Mouse (Mus musculus) urinary bladder, postnatal 0 days (tissue): Measurements from ENCODE around the gene Impdh2. TPM values are rescaled to one million over a fixed set of nuclear protein-coding genes. Genes with fewer than 3 reads are reported as not detected.

Experiments used
- microRNA counts: library from miRNA; unstranded; fragments of <30 nt; microRNA quantifications from one replicate; lab custom pipeline; 2016
- microRNA-seq: library from miRNA; unstranded; fragments of <30 nt; microRNA quantifications from one replicate; pipeline ENCODE4, GENCODE M21; 2016
- polyA plus RNA-seq: library from polyadenylated mRNA; unstranded; fragments of >200 nt; fragmentation: Nextera tagmentation; extraction: Ambion mirVana; gene quantifications from 2 replicates; pipeline ENCODE4 v1.2.1, GENCODE M21; 2015

Gene Impdh2
- polyA plus RNA-seq, result 69.2 and 70.6 TPM in 2 replicates

GRCm38 (mm10) chr9:108560227-108560841 is at the start of gene Impdh2:
Gene Impdh2 (plus strand): TSS chr9:108560286.

GRCm38 (mm10) chr9:108516380-108517251 is 43.5 kb upstream of the Impdh2 start, which contains the start of gene Qrich1:
Gene Qrich1 (plus strand): TSS chr9:108516806.

GRCm38 (mm10) chr9:108566815-108567776 is 7.0 kb downstream of the Impdh2 start, which contains the start of gene Ndufaf3:
Gene Ndufaf3 (minus strand): TSS chr9:108567434.

GRCm38 (mm10) chr9:108569381-108570206 is 9.5 kb downstream of the Impdh2 start, which contains the start of gene Dalrd3:
Gene Dalrd3 (plus strand): TSS chr9:108569886.

GRCm38 (mm10) chr9:108578545-108579343 is 18.7 kb downstream of the Impdh2 start, which contains the start of gene Wdr6:
Gene Wdr6 (minus strand): TSS chr9:108578739.

GRCm38 (mm10) chr9:108596998-108597764 is 37.1 kb downstream of the Impdh2 start, which contains the start of gene P4htm:
Gene P4htm (minus strand): TSS chr9:108597667.

MicroRNA genes within 50 kb of the gene (microRNA counts, 519-probe panel; counts per million panel counts)
- microRNA mmu-miR-191 (lab: Ali Mortazavi, UCI) (3,760 counts per million, percentile 66 among the panel's probes with 10 or more counts), microRNA mmu-miR-425 (lab: Ali Mortazavi, UCI) (3,283 counts per million, percentile 53 among the panel's probes with 10 or more counts)

Small RNA genes lying within 50 kb of the gene (microRNA-seq; reads per million reads assigned to microRNA genes)
- not detected for gene Gm24083
- gene Mir191, result not detected
- 2,407 reads per million, percentile 82 among the genes with 10 or more reads in this experiment for gene Mir425

Other genes starting within 250 kb of the Impdh2 start
- gene Gpx1, start 221.4 kb upstream of the Impdh2 start, polyA plus RNA-seq, result 814 and 969 TPM in 2 replicates
- 58.2 and 60.8 TPM in 2 replicates for gene Usp4, start 212.4 kb upstream of the Impdh2 start, polyA plus RNA-seq
- 0.11 and 0.19 TPM in 2 replicates for gene 1700102P08Rik, start 167.5 kb upstream of the Impdh2 start, polyA plus RNA-seq
- 0.29 and 0.34 TPM in 2 replicates for gene Ccdc36, start 131.8 kb upstream of the Impdh2 start, polyA plus RNA-seq
- gene BC048562, start 123.8 kb upstream of the Impdh2 start, polyA plus RNA-seq, result not detected in 2 replicates
- 34.8 and 36.1 TPM in 2 replicates for gene Ccdc71, start 99.8 kb upstream of the Impdh2 start, polyA plus RNA-seq
- gene Klhdc8b, start 98.7 kb upstream of the Impdh2 start, polyA plus RNA-seq, result 33.7 and 35.9 TPM in 2 replicates
- gene Lamb2, start 80.5 kb upstream of the Impdh2 start, polyA plus RNA-seq, result 44.4 and 47.7 TPM in 2 replicates
- gene Usp19, start 69.7 kb upstream of the Impdh2 start, polyA plus RNA-seq, result 32.0 and 32.9 TPM in 2 replicates
- 67.1 and 72.1 TPM in 2 replicates for gene Qars, start 52.6 kb upstream of the Impdh2 start, polyA plus RNA-seq
- gene Qrich1, start 43.5 kb upstream of the Impdh2 start, polyA plus RNA-seq, result 61.3 and 67.2 TPM in 2 replicates
- 36.5 and 41.8 TPM in 2 replicates for gene Ndufaf3, start 7.1 kb downstream of the Impdh2 start, polyA plus RNA-seq
- 38.5 and 41.8 TPM in 2 replicates for gene Dalrd3, start 9.6 kb downstream of the Impdh2 start, polyA plus RNA-seq
- gene Wdr6, start 18.5 kb downstream of the Impdh2 start, polyA plus RNA-seq, result 29.2 and 32.3 TPM in 2 replicates
- 7.3 and 9.2 TPM in 2 replicates for gene P4htm, start 37.4 kb downstream of the Impdh2 start, polyA plus RNA-seq
- gene Arih2, start 89.1 kb downstream of the Impdh2 start, polyA plus RNA-seq, result 29.9 and 32.6 TPM in 2 replicates
- 41.8 and 42.2 TPM in 2 replicates for gene Slc25a20, start 101.8 kb downstream of the Impdh2 start, polyA plus RNA-seq
- gene Prkar2a, start 129.0 kb downstream of the Impdh2 start, polyA plus RNA-seq, result 21.9 and 24.5 TPM in 2 replicates
- gene Ip6k2, start 223.5 kb downstream of the Impdh2 start, polyA plus RNA-seq, result 18.0 and 24.5 TPM in 2 replicates
- 6.2 and 10.4 TPM in 2 replicates for gene Nckipsd, start 248.1 kb downstream of the Impdh2 start, polyA plus RNA-seq